Mouse (Mus musculus) cerebellum, adult 11 months (tissue): ENCODE results near the gene Hba-a1.
"Not testable (repeated sequence)": the region's sequence is repeated elsewhere in the genome, so short reads cannot be mapped to it uniquely, and the experiment has no call there.

Experiments
- DNase-seq: peaks from one replicate; pipeline ENCODE4 v3.0.0; 2022

Hba-a1 gene

DNA sequence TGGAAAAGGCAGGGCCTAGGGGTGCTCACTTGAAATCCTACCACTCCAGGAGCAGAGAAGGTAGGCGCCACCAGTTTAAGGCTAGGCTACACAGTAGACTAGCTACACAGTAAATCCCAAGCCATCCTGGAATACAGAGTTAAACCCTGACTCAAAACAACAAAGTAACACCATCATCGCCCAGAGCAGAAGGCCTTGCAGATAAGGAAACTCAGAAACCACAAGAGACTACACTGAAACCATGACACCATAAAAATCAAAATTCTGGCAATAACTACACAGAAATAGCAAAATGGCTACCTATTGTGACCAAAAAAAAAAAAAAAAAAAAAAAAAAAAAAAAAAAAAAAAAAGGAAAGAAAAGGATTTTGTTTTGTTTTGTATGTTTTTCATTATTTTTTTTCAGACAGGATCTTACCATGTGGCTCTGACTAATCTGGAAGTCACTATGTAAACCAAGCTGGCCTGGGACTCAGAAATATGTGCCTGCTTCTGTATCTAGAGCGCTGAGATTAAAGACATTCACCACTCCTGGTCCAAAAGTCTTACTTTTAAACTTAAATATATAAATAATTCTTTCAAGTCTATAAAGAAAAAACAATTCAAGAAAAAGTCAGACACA is 18.1 kb upstream of the Hba-a1 start:
- no peak for DNase-seq

GRCm38 (mm10) chr11:32266194-32266593 is 17.1 kb upstream of the Hba-a1 start:
- DNase-seq, result no peak

GRCm38 (mm10) chr11:32266776-32267175 is 16.5 kb upstream of the Hba-a1 start:
- no peak for DNase-seq

GRCm38 (mm10) chr11:32267188-32267884 is 16.0 kb upstream of the Hba-a1 start, which contains the start of gene Nprl3:
Gene Nprl3 (minus strand): TSS chr11:32267707.
- peak; percentile 95 for DNase-seq

DNA sequence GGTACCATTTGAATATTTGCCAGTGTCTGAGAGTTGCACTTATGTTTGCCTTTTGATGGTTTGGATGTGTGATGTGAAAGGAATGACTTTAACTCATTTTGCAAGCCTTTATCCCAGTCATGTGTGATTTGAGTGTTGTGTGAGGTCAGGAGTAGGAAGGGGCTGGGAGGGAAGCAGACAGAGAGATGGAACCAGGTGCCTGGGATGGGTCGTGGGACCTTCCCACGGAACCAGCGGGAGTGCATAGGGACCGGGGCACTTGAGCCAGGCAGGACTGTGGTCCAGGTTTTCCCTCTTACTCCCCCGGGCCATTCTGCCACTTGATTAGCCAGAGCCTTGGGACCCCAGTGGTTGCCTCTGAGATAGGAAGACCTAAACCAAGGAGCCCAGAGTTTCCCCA is 15.3 kb upstream of the Hba-a1 start:
- peak; percentile 15 for DNase-seq

DNA sequence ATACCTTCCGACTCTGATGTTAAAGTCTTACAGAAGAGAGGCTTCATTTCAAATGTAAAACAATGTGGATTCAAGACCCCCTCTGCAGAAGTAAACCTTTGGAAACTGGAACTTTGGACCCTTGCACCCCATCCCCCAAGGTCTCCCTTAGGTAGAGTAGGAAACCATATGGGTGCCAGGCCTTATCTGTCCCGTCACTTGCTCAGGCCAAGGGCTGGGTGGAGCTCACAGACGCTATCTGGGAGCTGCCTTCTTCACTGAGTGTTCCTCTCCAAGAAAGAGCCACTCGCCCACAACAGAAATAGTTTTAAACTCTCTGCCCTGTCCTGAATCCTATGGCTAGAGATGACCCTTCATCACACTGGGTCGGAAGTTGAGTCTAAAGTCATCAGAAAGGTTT is 14.4 kb upstream of the Hba-a1 start:
- no peak for DNase-seq

- DNase-seq, result no peak
These were observed 12.1 kb upstream of the Hba-a1 start for GRCm38 (mm10) chr11:32271178-32271577.

DNA sequence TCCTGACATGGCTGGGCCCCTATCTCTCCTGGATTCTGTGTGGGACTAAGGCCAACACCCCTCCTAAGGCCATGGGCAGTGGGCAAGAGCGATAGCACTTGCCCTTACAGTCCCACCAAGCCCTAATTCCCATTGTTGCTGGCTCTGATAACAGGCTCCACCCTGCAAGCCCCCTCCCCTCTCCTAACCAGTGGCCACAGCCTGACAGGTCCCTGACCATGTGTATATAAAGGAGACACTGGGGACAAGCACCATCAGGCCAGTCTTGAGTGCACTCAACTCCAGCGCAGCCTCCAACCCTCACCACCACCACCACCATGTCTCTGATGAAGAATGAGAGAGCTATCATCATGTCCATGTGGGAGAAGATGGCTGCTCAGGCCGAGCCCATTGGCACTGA is 7.0 kb upstream of the Hba-a1 start, which contains the start of gene Hba-x:
Gene Hba-x, plus strand, starts transcription at position 54 of the 400 bp plus-strand sequence.
- no peak for DNase-seq

- no peak for DNase-seq
These were observed 5.4 kb upstream of the Hba-a1 start for GRCm38 (mm10) chr11:32277736-32278457.

GRCm38 (mm10) chr11:32278458-32278957 is 4.8 kb upstream of the Hba-a1 start:
- DNase-seq, result no peak

DNA sequence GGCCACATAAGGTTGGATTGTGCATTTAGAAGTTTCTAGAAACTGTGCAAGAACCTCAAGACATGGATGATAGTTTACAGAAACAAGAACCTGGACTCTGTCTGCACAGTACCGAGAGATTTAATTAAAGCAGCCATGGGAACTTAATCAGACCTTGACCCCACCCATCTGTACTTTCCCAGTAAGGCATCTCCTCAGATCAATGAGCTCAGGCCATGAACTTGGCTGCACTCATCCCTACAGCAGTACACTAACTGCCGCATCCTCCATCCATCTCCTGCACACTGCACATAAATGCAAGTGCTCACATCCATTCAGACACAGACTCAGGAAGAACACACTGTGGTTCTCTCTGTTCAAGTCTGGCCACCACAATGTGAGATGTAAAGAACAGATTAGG is 2.7 kb upstream of the Hba-a1 start:
- DNase-seq, result no peak

GRCm38 (mm10) chr11:32281416-32282144 is 1.7 kb upstream of the Hba-a1 start:
- DNase-seq, result no peak

DNA sequence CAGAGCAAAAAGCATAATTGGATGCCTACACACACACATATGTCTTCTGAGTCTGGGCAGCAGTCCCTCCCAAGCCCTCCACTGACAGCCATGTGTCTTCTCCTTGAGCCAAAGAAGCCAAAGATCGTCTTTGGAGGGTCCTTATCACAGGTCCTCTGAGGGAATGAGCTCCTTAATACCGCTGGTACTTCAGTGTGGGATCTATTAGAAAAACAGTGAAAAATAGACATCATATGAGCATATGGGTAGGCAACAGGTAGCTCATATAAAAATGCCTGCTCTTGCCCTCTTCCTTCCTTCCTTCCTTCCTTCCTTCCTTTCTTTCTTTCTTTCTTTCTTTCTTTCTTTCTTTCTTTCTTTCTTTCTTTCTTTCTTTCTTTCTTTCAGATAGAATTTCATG is 1.3 kb downstream of the Hba-a1 start:
- not testable (repeated sequence) for DNase-seq

DNA sequence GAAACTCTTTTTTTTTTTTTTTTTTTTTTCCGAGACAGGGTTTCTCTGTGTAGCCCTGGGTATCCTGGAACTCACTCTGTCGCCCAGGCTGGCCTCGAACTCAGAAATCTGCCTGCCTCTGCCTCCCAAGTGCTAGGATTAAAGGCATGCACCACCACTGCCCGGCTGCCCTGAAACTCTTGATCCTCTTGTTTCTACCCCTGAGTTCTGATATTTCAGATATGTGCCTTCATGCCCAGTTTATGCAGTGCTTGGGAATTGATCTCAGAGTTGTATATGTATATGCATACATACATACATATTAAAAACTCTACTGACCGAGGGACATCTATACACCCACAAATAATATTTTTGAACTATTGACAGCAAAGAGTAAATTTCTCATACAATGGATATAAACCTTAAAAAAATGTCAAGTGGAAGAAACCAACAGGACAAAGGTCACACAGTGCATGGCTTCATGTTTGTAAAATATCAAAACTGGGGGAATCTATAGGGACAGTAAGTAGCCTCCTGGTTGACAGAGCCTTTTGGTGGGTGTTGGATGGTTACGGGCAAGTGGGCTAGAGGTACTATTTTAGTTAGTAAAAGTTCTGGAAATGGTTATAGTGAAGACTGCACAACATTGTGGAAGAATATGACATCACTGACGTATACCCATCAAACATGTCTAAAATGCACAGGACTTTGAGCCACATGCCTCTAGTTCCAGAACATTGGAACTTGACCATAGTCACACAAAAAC is 1.9 kb downstream of the Hba-a1 start:
- no peak for DNase-seq

- not testable (repeated sequence) for DNase-seq
These were observed 2.6 kb downstream of the Hba-a1 start for GRCm38 (mm10) chr11:32285887-32286286.

DNA sequence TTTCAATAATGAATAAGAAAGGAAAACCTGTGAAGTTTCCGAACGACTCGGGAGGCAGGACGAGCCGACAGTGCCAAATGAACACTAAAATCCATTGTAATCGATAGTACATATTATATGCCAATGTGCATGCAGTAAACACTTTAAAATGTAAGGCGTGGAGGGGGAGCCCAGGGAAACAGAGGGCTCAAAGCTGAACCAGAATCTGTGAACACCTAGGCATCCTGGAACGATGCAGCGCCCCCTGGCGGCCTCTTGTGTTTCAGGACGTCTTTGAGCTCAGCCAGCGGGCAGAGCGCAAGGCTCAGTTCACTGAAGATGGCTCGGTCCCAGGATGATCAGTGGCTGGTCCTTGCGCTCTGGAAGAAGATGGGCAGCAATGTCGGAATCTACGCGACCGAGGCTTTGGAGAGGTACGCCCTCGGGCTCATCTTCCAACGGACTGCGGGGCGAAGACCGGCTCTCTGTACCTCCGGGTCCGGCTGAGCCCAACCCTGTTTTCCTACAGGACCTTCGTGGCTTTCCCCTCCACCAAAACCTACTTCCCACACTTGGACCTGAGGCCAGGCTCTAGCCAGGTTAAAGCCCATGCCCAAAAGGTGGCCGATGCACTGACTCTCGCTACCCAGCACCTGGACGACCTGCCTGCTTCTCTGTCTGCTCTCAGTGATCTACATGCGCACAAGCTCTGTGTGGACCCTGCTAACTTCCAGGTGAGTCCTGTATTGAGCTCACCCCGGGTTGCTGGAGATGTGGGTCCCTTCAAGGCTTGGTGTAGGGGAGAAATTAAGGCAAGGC is 3.6 kb downstream of the Hba-a1 start, which contains the start of gene Hbq1b:
Gene Hbq1b, plus strand, starts transcription at position 271 of the 798 bp plus-strand sequence.
- peak; percentile 74 for DNase-seq

DNA sequence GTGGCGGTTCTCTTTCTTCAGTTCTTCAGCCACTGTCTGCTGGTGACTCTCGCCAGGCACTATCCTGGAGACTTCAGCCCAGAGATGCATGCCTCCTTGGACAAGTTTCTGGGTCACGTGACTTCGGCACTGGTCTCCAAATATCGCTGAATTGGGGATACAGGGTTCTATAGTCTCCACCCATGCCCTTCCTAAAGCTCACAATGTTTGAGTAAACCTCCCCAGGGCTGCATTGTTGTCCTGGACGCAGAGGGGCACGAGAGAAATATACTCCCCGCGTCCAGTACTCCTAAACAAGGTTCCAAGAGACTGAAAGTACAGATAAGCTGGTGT is 4.1 kb downstream of the Hba-a1 start:
- no peak for DNase-seq

DNA sequence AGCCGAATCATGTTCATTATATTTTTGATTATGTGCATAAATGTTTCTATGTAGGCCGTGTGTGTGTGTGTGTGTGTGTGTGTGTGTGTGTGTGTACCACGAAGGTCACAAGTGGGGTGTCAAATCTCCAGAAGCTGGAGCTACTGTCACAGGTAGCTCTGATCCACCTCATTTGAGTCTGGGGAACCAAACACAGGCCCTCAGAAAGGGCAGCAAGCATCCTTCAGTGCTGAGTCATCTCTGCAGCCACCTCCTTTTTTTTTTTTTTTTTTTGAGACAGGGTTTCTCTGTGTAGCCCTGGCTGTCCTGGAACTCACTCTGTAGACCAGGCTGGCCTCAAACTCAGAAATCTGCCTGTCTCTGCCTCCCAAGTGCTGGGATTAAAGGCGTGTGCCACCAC is 9.5 kb downstream of the Hba-a1 start:
- not testable (repeated sequence) for DNase-seq

- not testable (repeated sequence) for DNase-seq
These were observed 10.2 kb downstream of the Hba-a1 start for GRCm38 (mm10) chr11:32293479-32293878.

- DNase-seq, result not testable (repeated sequence)
These were observed 12.9 kb downstream of the Hba-a1 start, which contains the start of gene Hba-a2 for GRCm38 (mm10) chr11:32296203-32296602. Gene Hba-a2 (plus strand): TSS chr11:32296489.

GRCm38 (mm10) chr11:32297417-32297816 is 14.1 kb downstream of the Hba-a1 start:
- DNase-seq, result not testable (repeated sequence)
